Mouse (Mus musculus) hindbrain, embryonic 16.5 days (tissue): ENCODE results near the gene Maml1. TPM values are rescaled to one million over a fixed set of nuclear protein-coding genes. Genes with fewer than 3 reads are reported as not detected.

ENCODE experiments used
- microRNA-seq: library from miRNA; unstranded; fragments of <30 nt; microRNA quantifications from one replicate; pipeline ENCODE4, GENCODE M21; 2017
- polyA plus RNA-seq: library from polyadenylated mRNA; unstranded; fragments of >200 nt; fragmentation: Nextera tagmentation; extraction: Ambion mirVana; gene quantifications from 2 replicates; pipeline ENCODE4 v1.2.1, GENCODE M21; 2015

Maml1 gene
- polyA plus RNA-seq, 1 experiment from 2014 or later, result 1.9 TPM

Small RNA genes lying within 50 kb of the gene (microRNA-seq; reads per million reads assigned to microRNA genes)
- gene Mir6919, result 1.2 reads per million

Other genes with a start within 250 kb of the Maml1 start
- gene Tbc1d9b, start 160.9 kb downstream of the Maml1 start, polyA plus RNA-seq, result 36.0 and 41.9 TPM in 2 replicates
- 33.2 and 39.1 TPM in 2 replicates for gene Mrnip, start 117.9 kb downstream of the Maml1 start, polyA plus RNA-seq
- gene Sqstm1, start 81.5 kb downstream of the Maml1 start, polyA plus RNA-seq, result 448 and 480 TPM in 2 replicates
- gene Mgat4b, start 81.4 kb downstream of the Maml1 start, polyA plus RNA-seq, result 15.6 and 30.9 TPM in 2 replicates
- gene Ltc4s, start 53.7 kb downstream of the Maml1 start, polyA plus RNA-seq, result 2.2 and 3.4 TPM in 2 replicates
- 303 and 304 TPM in 2 replicates for gene Canx, start 33.4 kb upstream of the Maml1 start, polyA plus RNA-seq
- 0.86 and 2.6 TPM in 2 replicates for gene Cby3, start 62.2 kb upstream of the Maml1 start, polyA plus RNA-seq
- 384 and 414 TPM in 2 replicates for gene Hnrnph1, start 84.7 kb upstream of the Maml1 start, polyA plus RNA-seq
- gene Rufy1, start 138.8 kb upstream of the Maml1 start, polyA plus RNA-seq, result 23.5 and 25.1 TPM in 2 replicates